Mouse (Mus musculus) adrenal gland, adult 2 months (tissue): ENCODE results near the gene Lpp. TPM values are rescaled to one million over a fixed set of nuclear protein-coding genes. Genes with fewer than 3 reads are reported as not detected.

ENCODE experiments used
- DNase-seq: peaks from one replicate; pipeline ENCODE4 v3.0.0; 2021
- polyA plus RNA-seq: library from polyadenylated mRNA; depleted of rRNA; stranded (reverse); fragments of >200 nt; gene quantifications from 2 replicates; pipeline ENCODE4 v1.2.3, GENCODE M21; 2012
- total RNA-seq, 2 experiments: library from RNA; stranded (reverse); gene quantifications; 2 replicates each; pipeline ENCODE4 v1.2.3; 2021

The Lpp gene
- total and polyA plus RNA-seq, 3 experiments: 32.3 to 94.8 (median 35.1) TPM

DNA sequence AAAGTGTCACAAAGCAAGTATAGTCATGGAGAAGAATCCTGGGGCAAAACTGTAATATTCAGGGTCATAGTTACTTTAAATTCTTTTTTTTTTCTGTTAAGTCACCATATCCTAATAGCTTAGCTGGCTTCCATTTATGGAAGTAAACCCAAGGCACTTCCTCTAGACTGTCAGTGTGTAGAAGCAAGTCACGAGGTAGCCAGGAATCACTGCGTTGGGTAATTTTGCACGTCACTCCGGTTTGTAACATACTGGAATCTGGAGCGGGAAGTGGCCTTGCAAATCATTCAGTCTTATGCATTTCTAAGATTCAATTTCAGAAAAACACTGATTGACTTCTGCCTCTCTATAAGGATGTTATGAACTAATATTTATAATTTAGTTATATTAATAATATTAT is 232.3 kb downstream of the Lpp start:
- no peak for DNase-seq

DNA sequence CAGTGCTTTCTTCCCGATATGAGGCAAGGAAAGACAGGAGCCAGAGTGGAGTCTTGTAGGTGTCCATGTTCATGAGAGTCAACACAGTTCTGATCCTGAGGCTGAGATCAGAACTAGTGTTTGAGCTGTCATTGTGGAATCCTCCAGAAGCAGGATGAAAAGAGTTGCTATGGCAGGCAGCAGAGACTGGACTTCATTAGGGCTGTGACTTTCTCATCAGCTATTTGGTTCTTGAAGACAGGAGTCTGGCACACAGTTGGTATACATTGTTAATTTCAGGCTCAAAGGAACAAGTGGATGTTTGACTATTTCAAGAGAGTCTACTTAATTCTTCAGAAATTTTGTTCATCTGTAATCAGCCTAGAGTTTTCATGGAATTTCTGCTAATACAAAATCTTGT is 235.5 kb downstream of the Lpp start:
- no peak for DNase-seq

DNA sequence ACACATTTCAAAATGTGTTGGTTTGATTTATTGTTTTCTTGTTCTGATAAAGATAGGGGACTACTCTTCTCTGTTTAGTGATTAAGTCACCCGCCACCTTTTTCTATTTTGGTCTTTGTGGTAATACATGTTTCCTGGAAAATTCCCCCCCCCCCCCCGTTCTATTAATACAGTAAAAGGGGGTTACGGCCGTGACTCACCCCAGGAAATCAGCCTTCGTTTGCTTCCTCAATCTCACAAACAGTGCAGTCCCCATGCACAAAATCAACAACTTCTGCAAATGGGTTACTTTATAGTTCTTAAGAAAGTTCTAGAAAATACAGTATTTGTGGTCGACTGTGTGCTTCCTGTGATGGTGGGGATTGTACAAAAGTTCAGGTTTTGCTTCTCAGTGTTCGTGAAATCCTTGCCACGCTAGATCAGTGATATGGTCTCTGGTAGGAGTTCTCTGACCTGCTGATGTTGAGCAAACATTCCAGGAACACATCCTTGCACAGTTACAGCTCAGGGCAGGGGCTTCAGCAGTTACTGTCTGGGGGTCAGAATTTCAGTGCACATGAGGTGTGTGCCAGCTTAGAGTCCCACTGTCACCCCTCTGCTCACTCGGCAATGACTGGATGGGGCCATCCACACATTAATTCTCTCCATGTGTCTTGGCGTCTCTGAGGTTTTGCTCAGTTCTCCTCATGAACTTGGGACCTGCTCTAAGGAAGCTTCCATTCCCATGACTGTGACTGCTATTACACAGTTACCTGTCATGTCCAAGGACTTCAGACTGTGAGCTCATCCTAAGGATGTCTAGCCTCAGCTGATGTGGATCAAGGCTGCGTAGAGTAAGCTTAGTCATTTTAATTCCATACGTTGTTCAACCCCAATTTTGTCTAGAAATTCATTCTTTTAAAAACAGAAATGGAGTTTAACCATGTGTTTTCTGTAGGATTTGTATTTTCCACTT is 236.2 kb downstream of the Lpp start:
- DNase-seq: no peak

DNA sequence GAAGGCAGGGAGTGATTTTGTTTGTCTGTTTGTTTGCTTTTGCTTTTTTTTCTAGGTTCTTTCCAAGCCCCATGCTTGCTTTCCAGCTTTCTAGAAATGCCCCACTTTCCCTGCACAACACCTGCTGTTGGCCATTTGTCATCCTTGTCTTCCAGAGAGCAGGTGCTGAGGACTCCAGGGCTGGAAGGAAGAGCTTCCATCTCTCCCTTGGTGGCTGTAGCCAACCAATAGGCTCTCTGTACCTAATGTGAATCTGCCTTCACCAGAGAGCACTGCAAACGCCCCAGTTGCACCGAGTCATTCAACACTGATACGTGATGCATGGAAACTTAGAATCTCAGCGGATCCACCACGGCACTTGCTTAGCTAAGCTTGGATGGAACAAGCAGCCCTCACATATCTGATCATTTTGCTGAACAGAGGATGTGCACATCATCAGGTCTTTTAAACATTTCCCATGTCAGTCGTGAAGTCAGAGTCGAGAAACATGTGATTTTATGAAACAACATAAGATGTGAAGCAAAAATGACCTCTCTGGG is 242.1 kb downstream of the Lpp start:
- no peak for DNase-seq

DNA sequence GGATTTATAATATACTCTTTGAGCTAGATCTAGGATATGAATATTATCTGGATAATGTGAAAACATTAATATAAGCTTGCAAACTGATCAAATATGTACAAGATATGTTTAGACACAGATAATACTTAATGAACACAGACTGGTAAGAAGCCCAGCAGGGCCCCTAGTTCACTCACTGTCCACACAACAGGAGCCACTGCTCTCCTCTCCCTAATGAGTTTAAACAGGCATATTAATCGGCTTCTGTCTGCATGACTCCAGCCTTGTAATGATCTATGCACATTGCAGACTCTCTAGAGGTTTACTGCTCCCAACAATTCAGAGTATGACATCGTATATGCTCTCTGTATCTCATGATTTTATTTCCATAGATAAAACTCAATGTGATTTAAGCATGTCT is 243.6 kb downstream of the Lpp start:
- no peak for DNase-seq

DNA sequence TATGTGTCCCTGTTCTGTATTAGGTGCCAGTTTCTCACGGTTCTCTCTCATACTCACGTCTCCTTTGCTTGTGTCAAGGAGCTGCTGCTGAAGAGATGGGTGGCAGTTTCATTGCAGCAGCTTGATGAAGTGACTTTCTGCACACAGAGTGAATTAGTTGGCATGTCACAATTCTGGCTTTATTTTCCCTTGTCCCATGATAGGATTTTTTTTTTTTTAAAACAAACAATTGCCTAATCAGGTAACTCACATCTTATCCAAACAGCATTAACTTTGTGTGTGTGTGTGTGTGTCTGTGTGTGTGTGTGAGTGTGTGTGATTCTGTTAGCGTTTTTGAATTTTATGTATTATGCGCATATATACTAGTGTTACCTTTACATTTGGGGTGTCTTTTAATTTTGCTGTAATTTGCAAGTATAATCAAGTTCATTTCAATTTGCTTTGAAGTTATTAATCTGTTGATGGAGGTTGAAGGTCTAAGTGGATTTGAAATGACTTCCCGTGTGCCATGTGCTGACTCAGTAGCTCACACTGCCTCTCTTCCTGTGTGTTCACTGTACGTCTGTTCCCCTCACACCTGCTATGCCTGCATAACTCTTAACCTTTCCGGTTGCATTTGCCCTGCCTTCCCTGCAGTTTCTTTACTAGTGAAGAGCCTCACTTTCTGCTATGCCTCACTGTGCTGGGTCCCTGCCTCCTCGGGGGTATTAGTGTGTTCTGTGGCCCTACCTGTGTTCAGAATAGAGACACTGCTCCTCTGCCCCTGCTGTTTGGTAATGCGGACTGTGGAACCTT is 247.9 kb downstream of the Lpp start:
- DNase-seq: no peak

DNA sequence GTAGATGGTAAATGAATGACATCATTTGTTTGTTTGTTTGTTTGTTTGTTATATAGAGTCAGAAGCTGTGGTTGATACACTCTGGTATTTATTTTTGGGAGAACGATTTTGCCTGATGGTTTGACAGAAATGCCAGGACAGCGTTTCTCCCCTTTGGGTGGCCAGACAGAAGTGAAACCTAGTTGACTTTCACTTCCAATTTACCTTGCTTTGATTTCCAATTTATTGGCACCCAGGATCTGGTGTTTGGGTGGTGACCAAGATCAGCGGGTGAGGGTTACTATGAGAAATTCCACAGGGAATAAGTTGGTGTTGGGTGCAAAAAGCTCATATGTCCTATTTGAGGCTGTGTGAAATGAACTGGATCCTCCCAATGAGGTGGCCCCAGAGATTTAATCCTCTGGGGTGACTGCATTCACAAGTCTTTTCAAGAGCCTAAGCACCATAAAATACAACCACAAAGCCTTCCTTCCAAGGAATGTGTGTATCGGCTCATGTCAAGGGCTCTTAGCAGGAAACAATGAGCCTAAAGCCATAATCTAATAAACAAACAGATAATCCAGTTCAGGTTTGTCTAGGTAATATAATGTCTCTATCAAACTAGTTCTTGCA is 249.8 kb downstream of the Lpp start:
- no peak for DNase-seq

DNA sequence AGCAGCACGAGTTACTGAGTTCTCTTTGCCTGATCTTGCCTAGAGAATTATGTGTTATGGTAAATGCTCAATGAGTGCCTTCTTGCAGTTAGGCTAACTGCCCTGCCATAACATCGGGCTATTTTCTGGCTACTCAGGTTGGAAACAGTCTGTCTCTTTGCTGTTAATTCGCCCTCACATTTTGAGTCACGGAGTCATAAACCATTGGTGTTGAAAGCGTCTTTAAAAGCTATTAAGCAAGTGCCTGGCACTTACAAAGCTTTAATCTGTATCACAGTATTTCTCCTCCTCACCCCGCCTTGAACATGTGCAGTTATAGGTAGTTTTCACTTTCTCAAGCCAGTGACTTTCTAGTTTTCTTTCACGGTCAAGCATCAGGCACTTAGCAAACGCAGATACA is 250.8 kb downstream of the Lpp start:
- no peak for DNase-seq

DNA sequence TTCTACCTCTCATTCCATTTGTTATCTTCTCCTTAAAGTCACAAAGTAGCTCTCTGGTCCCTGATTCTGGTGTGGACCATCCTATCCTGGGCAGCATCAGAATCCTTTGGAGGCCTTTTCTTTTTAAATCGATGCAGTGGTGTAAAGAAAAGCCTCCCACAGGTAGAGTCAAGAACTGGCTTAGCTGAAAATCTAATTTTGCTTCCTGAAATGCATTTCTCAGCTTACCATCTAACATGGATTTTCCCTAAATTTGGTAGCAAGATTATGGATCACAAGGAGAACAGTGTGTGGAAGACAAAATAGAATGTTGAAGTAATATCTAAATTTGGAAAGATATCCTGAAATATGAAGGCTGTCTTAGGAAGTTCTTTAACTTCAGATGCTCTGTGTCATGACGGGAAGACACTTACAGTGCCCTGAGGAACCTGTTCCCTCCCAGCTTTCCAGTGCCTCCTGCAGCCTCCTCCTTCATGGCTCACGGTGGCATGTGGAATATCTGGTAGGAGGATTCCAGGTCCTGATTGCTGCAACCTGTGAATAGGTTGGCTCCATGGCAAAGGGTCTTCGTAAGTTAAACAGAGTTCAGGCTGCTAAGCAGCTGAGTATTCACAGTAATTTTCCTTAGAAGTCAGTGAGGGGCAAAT is 251.6 kb downstream of the Lpp start:
- DNase-seq: no peak

DNA sequence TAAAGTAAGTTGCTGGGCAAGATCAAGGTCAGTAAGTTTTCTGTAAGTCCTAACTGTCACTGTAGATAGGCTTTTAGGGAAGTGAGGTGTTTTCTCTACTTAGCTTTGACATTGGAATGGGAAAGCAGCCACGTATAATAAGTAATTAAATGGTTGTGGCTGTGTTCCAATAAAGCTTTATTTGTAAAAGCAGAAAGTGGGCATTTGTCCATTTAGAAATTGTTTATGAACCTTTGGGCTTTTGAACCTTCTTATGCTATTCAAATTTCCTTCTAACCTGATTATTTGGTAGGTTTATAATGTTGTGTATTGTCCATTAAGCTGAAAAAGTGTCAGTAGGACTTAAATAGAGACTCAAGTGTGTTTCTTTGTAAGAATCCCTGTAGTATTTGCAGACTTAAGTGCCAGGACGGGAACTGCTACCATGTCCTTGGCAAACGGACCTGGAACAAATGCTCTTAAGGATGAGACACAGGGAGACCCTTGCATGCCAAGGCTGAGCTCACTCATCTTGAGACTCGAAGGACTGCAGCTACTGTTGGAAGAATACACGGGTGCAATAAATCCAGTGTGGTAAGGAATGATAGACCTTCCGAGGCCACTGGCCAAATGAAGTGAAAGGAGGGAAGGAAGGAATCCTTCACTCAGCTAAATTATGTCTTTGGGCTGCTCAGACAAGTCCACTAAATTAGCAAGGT is 252.7 kb downstream of the Lpp start:
- peak; percentile 27 for DNase-seq

DNA sequence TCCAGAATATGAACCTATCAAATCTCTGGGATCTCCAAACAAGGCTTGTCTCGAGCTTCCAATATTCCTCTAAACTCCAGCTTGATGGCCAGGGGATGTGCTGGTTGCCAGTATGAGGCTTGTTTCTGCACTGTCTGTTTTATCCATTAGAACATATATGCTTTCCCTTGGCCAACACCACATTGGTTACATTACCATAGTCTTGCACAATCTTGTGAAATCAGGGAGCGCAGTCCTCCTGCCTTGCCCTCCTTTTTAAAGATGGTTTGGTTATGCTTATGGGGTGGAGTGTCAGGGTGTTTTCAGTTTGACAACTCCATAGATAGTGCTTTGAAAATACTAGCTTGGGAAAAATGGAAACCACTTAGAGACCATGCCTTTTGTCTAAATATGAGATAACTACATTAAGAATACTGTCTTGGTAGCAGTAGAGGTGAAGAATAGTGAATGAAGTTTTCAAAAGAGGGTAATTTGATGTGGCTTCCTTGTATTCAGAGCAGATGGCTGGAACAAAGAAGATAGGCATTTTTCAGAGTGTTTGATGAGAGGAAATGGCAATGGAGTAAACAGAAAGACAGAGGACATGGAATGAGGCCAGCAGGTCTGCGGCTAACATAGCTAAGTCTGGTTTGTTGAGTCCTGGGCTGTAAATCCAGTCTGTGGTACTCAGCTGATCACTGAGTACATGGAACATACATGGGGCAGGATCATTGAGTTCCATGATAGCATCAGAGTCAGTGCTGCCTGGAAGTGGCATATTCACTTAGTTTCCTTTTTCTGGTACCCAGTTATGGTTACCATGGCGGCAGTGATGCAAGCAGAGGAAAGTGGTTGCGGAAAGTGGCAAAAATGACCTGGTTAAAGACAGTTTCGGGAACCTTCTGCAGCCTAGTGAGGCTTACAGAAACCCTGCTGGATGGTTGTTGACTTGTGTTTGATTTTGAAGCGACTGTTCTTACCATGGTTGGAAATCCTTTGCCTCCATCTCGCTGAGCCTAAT is 258.6 kb downstream of the Lpp start:
- DNase-seq: no peak

DNA sequence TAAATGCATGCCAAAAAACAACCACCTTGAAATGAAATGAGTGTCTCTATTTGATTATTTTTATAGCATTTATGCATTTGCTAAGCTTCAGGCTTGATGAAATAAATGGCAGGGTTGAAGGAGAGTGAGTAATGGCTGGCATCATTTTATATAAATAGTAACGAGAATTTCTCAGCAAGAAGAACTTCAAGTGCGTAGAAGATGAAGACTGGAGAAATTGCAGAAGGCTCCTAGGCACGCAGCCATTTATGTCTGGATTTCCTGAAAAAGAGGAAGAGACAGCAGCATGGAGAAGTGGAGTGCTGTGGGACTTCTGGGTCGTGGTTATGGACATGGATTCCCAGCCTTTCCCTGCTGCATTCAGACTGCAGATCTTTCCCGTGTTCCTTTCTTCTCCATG is 259.7 kb downstream of the Lpp start:
- DNase-seq: no peak

DNA sequence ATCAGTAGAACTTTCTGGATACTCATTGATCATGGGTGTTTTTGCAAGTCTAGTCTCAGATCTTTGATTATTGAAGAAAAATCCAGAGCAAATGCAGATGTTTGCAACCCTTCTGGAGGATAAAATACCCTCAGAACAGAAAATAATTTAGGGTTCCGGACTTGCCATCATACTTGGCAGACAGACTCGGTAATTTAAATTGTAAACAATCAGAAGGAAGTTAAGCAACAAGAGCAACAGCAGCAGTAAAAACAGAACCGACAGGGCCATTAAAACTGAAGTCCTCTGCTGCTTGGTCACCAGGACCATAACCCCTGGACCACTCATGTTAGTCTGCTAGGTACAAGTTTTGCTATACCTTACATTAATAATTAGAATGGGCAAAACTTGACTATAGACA is 261.8 kb downstream of the Lpp start:
- DNase-seq: no peak

DNA sequence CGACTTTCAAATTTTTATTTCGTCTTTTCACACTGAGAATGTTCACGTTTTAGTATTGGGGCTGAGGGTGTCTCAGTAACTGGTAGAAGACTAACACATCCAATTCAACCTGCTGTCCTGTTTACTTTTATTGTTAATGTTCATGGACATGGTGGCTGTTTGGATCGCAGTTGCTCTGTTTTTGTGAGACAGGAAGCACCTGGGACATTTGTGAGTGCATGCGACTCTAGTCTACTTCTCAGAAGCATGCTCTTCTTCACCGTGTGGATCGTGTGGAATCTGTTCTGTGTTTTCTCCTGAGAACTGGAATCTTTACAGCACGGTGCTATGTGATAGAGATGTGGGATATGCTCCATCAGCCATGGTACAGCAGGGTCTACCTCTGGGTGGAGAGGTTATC is 262.7 kb downstream of the Lpp start:
- DNase-seq: no peak

DNA sequence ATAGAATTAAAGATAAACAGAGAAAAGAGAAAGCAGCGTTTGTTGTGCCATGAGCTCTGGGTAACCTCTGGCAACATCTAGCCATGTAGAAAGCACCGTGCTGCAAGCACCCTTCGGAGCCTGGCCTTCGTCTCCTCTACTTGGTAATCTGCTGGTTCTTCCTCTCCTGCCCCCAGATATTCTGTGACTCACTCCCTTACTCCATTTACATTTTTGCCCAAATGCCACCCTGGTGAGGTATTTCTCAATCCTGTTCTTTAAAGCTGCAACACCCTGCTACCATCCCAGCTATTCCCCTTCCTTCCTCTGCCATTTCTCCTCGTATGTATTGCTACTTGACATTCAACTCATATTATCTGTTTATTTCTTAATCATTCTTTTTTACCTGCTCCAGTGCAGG is 263.4 kb downstream of the Lpp start:
- DNase-seq: peak; percentile 41

DNA sequence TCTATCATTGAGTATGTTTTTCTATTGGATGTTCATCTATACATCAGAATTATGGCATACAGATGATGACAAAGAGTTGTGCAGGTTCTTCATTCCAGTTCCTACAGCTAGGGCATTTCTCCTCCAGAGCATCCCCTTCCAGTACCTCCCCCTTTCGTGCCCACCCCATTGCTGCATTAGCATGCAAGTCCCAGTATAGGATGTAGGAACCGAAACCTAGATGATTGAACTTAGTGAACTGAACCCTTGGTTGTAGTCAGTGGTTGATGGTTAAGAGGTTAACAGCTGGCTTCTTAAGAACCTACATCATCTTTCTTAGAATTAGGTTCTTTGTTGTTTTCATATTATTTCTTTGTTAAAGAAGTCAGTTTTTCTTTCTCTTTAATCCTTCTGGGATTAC is 265.7 kb downstream of the Lpp start:
- no peak for DNase-seq

DNA sequence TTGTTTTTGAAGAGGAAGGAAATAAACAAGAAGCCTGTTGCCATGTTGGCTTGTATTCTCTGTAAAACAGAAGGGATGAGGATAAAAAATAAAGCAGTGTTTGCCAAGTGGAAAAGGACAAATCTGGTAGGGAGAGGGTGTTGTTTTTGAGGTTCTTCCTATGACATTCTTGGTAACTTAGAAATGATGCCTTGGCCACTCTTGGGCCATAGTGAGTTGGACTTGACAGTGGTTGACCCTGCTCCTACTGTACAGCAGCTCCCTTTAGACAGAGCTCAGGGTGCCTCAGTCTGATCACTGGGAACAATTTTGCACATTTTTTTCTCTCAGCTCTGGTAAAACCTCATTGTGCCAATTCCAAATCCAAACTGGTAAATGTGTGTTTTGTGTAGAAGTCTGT is 270.8 kb downstream of the Lpp start:
- DNase-seq: no peak

DNA sequence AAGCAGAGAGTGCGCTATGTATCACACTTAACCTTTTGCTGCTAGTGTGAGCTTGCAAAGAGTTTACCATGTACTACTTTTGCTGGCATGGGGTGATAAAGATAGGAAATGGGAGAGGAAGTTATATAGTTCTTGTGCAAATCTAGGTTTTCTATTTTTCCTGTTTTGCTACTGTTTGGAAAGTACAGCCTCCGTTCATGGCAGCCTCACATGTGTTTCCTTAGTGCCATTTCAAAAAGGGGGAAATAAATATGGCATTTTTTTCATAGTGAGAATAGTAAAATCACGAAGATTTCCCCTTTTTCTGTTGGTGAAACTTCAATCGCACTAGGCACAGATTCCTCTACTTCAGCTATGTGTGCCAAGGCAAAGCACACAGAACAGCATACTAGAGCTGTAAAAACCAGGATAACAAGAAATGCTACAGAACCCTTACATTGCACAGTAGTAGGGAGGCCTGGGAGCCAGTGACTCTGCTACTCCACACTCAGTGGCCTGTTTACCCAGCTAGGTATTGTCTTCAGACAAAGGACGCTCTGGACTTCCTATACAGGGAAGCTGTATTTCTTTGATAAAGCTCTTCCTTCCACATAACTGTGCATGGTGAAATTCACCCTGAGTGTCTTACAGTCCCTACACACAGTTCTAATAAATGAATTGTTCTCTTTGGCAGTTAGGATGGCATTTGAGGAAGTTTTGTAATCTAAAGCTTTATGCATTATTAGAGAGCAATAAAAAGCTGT is 276.6 kb downstream of the Lpp start:
- DNase-seq: no peak

DNA sequence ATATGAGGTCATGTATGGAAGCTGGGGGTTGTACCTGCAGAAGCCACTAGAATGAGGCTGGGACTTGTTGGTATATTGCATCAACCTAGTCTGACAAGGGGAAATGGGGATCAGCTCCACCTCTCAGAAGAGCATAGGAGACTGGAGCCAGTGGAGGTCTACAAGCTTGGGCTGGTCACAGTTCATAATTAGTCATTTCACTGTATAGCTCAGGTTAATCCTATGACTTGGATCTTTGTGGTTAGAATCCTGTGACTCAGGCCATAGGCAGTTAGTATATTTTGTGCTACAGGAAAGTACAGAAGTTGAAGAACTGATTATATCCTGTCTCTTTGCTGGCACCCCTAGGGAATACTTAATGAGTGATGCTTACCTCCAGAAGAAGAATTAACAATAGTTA is 285.6 kb downstream of the Lpp start:
- DNase-seq: no peak
